Mouse (Mus musculus): ENCODE results near the gene Tbcd. TPM values are rescaled to one million over a fixed set of nuclear protein-coding genes. Genes with fewer than 3 reads are reported as not detected.

The Tbcd gene
- polyA plus RNA-seq, 1 experiment from 2014 or later = 35.1 TPM

DNA sequence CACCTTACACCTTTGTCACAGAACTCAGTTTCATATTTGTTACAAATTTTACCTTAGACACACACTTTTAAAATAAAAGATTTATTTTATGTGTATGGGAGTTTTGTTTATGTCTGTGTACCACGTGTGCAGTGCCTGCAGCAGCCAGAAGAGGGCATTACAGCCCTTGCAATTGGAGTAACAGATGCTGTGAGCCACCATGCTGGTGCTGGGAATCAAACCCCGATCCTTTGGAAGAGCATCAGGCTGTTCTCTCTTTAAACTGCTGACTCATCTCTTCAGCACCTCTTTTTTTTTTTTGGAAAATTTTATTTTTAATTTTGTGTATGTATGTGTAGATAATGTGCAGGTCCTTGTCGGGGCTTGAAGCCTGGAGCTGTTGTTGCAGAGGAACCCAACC, 6.1 kb downstream of the Tbcd start:
- Histone ChIP-seq H3K4me1 (ENCODE audit: control insufficient read depth, insufficient read depth, low read length) (peaks cover 3% of the 10 kb centered on the region; the same call in 1 of the 2 replicates), H3K36me3 (ENCODE audit: control insufficient read depth, insufficient read depth, low read length) (peaks cover 30% of the 10 kb centered on the region), H3K4me2 (replicated peaks; ENCODE audit: low read depth, low read length) (no peak overlapping the region), H3K27me3 (ENCODE audit: control insufficient read depth, insufficient read depth, low read length) (no peaks in the 10 kb centered on the region), H3K9me3 (ENCODE audit: control insufficient read depth, low read length) (no peaks in the 10 kb centered on the region), H3K9ac (ENCODE audit: low read depth, low read length) (no peak overlapping the region), H3K27ac (ENCODE audit: low read depth, low read length) (no peak overlapping the region), H3K4me3 (ENCODE audit: low read length) (no peak overlapping the region)
- WGBS = 86% methylated on average over 3 of the region's 3 CpGs
- ATAC-seq (ENCODE audit: low FRiP score, low TSS enrichment) = no peak

DNA sequence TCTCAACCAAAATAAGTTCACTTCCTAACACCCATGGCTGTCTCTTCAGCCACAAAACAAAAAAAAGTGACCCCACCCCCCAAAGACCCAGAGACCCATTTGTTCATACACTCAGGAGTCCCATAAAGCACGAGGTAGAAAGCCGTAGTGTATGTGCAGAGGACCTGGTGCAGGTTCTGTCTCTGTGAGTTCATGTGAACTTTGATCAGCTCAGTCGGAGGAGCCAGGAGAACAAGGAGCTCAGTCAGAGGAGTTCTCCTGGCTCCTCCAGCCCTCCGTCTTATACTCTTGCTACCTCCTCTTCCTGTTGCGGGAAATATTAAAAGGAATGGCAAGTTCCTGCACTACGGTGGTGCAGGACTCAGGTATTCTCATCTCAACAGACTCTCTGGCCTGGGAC, 15.7 kb downstream of the Tbcd start:
- 94% methylated on average over 6 of the region's 6 CpGs for WGBS
- no peaks in the 10 kb centered on the region for H3K9me3 ChIP-seq (ENCODE audit: control insufficient read depth, low read length)
- H3K9ac ChIP-seq (ENCODE audit: low read depth, low read length) = no peak overlapping the region
- H3K4me1 ChIP-seq (ENCODE audit: control insufficient read depth, insufficient read depth, low read length) = no peaks in the 10 kb centered on the region
- H3K4me3 ChIP-seq (ENCODE audit: low read length) = no peak overlapping the region
- no peak for ATAC-seq (ENCODE audit: low FRiP score, low TSS enrichment)
- no peaks in the 10 kb centered on the region for H3K27me3 ChIP-seq (ENCODE audit: control insufficient read depth, insufficient read depth, low read length)
- peaks cover 7% of the 10 kb centered on the region for H3K36me3 ChIP-seq (ENCODE audit: control insufficient read depth, insufficient read depth, low read length)
- no peak overlapping the region for H3K27ac ChIP-seq (ENCODE audit: low read depth, low read length)
- H3K4me2 ChIP-seq (replicated peaks; ENCODE audit: low read depth, low read length) = no peak overlapping the region

DNA sequence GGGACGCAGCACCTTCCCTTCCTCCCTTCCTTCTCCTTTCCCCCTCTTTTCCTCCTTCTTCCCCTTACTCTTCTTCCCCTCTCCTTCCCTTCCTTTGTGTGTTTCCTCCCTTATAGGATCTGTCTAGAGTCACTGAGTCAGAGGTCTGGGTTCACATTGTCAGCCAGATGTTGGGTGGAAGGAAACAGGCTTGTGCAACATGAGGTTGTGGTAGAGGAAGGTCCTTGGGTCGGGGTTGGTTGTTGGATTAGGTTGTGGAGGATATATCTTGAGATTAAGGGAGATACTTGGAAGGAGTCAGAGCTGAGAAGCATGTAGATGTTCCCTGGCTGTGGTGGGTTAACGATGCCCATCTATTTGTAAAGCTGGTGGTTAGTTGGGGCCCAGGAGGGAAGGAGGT, 23.1 kb downstream of the Tbcd start:
- H3K36me3 ChIP-seq (ENCODE audit: control insufficient read depth, insufficient read depth, low read length) = peaks cover 6% of the 10 kb centered on the region; the same call in 1 of the 2 replicates
- no peak overlapping the region for H3K4me2 ChIP-seq (replicated peaks; ENCODE audit: low read depth, low read length)
- no peak overlapping the region for H3K4me3 ChIP-seq (ENCODE audit: low read length)
- ATAC-seq (ENCODE audit: low FRiP score, low TSS enrichment) = no peak
- H3K9ac ChIP-seq (ENCODE audit: low read depth, low read length) = no peak overlapping the region
- H3K9me3 ChIP-seq (ENCODE audit: control insufficient read depth, low read length) = no peaks in the 10 kb centered on the region
- H3K27ac ChIP-seq (ENCODE audit: low read depth, low read length) = no peak overlapping the region
- H3K27me3 ChIP-seq (ENCODE audit: control insufficient read depth, insufficient read depth, low read length) = no peaks in the 10 kb centered on the region
- 84% methylated on average over 3 of the region's 3 CpGs for WGBS
- no peaks in the 10 kb centered on the region for H3K4me1 ChIP-seq (ENCODE audit: control insufficient read depth, insufficient read depth, low read length)

DNA sequence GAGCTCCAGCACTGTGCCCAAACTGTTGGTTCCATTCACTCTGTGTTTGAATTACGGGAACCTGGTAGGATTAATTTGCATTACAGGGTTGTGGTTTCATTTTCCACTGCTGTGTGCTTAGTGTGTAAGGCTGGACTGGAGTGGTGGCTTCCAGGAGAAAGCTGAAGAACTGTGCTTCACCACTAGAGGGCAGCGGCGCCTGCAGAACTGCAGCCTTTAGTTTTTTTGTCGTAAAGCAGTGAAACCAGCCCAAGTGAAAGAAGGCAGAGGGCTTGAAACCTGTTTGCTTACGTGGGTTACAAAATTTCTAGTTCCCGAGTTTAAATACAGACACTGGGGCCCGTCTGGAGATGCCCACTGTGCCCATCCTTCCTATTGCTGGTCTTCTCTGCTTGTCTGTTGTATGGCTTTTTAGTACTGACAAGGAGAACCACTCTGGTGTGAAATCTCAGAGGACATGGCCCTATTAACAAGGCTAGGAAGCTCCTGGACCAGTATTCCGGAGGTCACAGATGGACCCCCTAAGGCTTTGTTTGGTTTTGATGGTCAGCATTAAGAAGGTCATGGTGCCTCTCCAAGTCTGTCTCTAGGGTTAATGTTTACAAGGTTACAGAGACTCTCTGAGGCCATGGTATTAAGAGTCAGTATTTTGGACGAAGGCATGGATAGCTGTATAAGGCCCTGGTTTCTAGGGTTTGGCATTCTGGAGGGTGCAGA, 24.1 kb downstream of the Tbcd start:
- no peaks in the 10 kb centered on the region for H3K9me3 ChIP-seq (ENCODE audit: control insufficient read depth, low read length)
- H3K9ac ChIP-seq (ENCODE audit: low read depth, low read length) = no peak overlapping the region
- no peak overlapping the region for H3K4me3 ChIP-seq (ENCODE audit: low read length)
- H3K27me3 ChIP-seq (ENCODE audit: control insufficient read depth, insufficient read depth, low read length) = no peaks in the 10 kb centered on the region
- WGBS = 35% methylated on average over 9 of the region's 9 CpGs
- H3K4me1 ChIP-seq (ENCODE audit: control insufficient read depth, insufficient read depth, low read length) = no peaks in the 10 kb centered on the region
- no peak overlapping the region for H3K27ac ChIP-seq (ENCODE audit: low read depth, low read length)
- peak; percentile 43; the same call in 1 of the 2 replicates for ATAC-seq (ENCODE audit: low FRiP score, low TSS enrichment)
- peaks cover 6% of the 10 kb centered on the region; the same call in 1 of the 2 replicates for H3K36me3 ChIP-seq (ENCODE audit: control insufficient read depth, insufficient read depth, low read length)
- H3K4me2 ChIP-seq (replicated peaks; ENCODE audit: low read depth, low read length) = no peak overlapping the region

DNA sequence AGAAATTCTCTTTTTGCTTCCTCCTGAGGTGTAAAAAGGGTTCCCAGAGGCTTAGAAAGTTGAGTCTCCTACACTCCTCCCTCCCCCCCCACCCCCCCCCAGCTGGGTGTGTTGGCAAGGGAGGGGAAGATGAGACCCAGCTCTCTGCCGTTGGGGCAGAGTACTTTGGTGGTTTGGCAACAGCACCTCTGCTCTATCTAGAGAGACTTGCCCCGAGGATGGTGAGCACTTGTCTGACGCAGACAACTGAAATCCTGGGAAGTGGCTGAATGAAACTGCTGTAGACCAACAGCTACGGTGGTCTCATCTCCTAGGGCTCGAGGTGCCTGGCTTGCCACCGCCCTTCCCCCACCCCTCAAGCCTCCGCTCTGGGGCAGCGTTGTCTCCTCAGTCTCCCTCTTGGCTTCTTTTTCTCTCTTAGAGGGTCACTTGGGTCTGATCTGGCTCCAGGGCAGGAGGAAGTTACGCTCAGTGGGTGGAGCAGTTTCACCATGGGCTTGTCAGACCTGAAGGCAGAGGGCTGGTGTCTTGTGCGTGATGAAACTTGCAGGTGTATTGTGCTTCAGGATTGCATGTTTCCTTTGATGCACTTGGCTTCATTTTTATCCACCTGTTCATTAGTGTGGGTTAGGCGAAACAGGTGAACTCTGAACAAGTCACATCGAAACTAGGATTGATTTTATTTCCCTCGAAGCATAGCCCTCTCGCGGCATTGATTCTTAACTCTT, 27.9 kb downstream of the Tbcd start:
- ATAC-seq (ENCODE audit: low FRiP score, low TSS enrichment) = no peak
- Histone ChIP-seq H3K9ac (ENCODE audit: low read depth, low read length) (no peak overlapping the region), H3K4me1 (ENCODE audit: control insufficient read depth, insufficient read depth, low read length) (no peaks in the 10 kb centered on the region), H3K27ac (ENCODE audit: low read depth, low read length) (no peak overlapping the region), H3K27me3 (ENCODE audit: control insufficient read depth, insufficient read depth, low read length) (no peaks in the 10 kb centered on the region), H3K9me3 (ENCODE audit: control insufficient read depth, low read length) (no peaks in the 10 kb centered on the region), H3K36me3 (ENCODE audit: control insufficient read depth, insufficient read depth, low read length) (peaks cover 6% of the 10 kb centered on the region; the same call in 1 of the 2 replicates), H3K4me2 (replicated peaks; ENCODE audit: low read depth, low read length) (no peak overlapping the region), H3K4me3 (ENCODE audit: low read length) (no peak overlapping the region)
- 91% methylated on average over 15 of the region's 15 CpGs for WGBS

DNA sequence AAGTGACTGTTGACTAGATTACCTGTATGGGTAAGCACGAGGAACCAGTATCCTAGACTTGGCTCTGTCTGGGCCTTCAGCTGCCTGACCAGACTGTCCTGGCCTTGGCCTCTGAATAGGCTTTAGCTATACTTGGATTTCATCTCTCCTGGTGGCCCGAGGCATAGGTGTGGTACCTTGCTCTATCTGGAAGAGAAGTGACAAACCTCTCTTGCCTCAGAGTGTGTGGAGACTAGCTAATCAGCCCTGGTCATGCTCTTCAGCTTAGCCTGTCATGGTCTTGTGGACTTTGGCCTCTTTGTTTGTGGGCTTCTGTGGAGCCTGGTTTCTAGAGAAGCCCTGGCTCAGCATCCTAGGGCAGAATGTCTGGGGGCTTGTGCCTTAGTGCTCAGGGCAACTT, 29.4 kb downstream of the Tbcd start:
- H3K36me3 ChIP-seq (ENCODE audit: control insufficient read depth, insufficient read depth, low read length) = peaks cover 6% of the 10 kb centered on the region; the same call in 1 of the 2 replicates
- ATAC-seq (ENCODE audit: low FRiP score, low TSS enrichment) = no peak
- no peaks in the 10 kb centered on the region for H3K9me3 ChIP-seq (ENCODE audit: control insufficient read depth, low read length)
- H3K27ac ChIP-seq (ENCODE audit: low read depth, low read length) = no peak overlapping the region
- no peak overlapping the region for H3K4me3 ChIP-seq (ENCODE audit: low read length)
- H3K4me2 ChIP-seq (replicated peaks; ENCODE audit: low read depth, low read length) = no peak overlapping the region
- WGBS = 94% methylated on average over 2 of the region's 2 CpGs
- no peak overlapping the region for H3K9ac ChIP-seq (ENCODE audit: low read depth, low read length)
- H3K4me1 ChIP-seq (ENCODE audit: control insufficient read depth, insufficient read depth, low read length) = no peaks in the 10 kb centered on the region
- no peaks in the 10 kb centered on the region for H3K27me3 ChIP-seq (ENCODE audit: control insufficient read depth, insufficient read depth, low read length)

DNA sequence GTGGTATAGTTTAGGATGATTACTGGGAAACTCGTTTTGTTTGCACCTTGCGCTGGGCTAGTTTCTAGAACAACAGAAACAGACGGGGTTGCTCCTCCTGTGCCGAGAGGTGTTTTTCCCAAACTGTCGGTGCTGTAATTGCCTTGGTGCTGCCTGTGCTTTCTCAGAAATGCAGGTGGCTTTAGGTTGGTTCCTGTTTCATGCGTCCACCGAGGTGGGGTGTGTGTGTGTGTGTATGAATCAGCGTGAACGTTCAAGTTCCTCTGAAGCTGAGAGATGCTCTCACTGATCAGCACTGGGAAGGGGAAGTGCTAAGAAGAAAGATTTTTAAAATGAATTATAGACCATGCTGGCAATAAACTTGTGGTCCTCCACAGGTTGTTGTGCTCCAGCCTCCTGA, 34.1 kb downstream of the Tbcd start:
- Histone ChIP-seq H3K4me1 (ENCODE audit: control insufficient read depth, insufficient read depth, low read length) (no peaks in the 10 kb centered on the region), H3K9ac (ENCODE audit: low read depth, low read length) (no peak overlapping the region), H3K27me3 (ENCODE audit: control insufficient read depth, insufficient read depth, low read length) (no peaks in the 10 kb centered on the region), H3K4me3 (ENCODE audit: low read length) (no peak overlapping the region), H3K36me3 (ENCODE audit: control insufficient read depth, insufficient read depth, low read length) (no peaks in the 10 kb centered on the region; the same call in 1 of the 2 replicates), H3K27ac (ENCODE audit: low read depth, low read length) (no peak overlapping the region), H3K4me2 (replicated peaks; ENCODE audit: low read depth, low read length) (no peak overlapping the region), H3K9me3 (ENCODE audit: control insufficient read depth, low read length) (no peaks in the 10 kb centered on the region)
- ATAC-seq (ENCODE audit: low FRiP score, low TSS enrichment) = no peak
- WGBS = 71% methylated on average over 9 of the region's 9 CpGs

DNA sequence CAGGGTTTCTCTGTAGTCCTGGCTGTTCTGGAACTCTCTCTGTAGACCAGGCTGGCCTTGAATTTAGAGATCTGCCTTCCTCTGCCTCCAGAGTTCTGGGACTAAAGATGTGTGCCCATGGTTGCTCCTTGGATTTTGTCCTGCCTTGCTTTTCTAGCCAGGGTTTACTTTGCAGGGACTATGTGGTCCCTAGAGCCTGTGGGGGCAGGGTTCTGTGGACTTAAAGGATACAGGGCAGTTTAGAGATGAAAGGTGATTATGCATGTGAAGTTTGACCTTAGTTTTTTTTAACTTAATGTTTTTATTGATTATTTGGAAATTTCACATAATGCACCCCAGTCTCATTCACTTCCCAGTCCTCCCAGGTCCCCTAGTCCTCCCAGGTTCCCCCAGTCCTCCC, 38.9 kb downstream of the Tbcd start:
- Histone ChIP-seq H3K9me3 (ENCODE audit: control insufficient read depth, low read length) (no peaks in the 10 kb centered on the region), H3K27me3 (ENCODE audit: control insufficient read depth, insufficient read depth, low read length) (no peaks in the 10 kb centered on the region), H3K4me1 (ENCODE audit: control insufficient read depth, insufficient read depth, low read length) (no peaks in the 10 kb centered on the region), H3K4me3 (ENCODE audit: low read length) (no peak overlapping the region), H3K27ac (ENCODE audit: low read depth, low read length) (no peak overlapping the region), H3K4me2 (replicated peaks; ENCODE audit: low read depth, low read length) (no peak overlapping the region), H3K36me3 (ENCODE audit: control insufficient read depth, insufficient read depth, low read length) (peaks cover 8% of the 10 kb centered on the region; the same call in 1 of the 2 replicates), H3K9ac (ENCODE audit: low read depth, low read length) (no peak overlapping the region)
- no peak for ATAC-seq (ENCODE audit: low FRiP score, low TSS enrichment)

DNA sequence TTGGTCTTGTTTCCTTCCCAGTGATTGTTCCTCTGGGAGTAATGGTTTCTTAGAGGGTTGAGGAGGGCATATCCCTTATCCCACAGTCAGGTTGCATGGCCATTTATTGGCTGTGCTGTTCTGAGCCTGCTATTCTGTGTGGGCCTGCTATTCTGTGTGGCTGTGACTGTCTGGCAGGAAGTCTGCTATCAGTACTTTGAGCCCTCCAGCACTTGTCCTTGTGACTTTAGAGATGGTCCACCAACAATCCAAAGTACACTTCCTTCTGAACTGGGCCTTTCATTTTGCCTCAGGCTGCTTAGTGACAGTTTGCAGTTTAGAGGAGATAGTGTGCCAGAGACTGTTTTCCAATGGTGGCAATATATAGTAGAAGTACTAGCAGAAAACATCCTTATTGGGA, 48.8 kb downstream of the Tbcd start:
- H3K4me3 ChIP-seq (ENCODE audit: low read length) = no peak overlapping the region
- no peak overlapping the region for H3K9ac ChIP-seq (ENCODE audit: low read depth, low read length)
- H3K4me1 ChIP-seq (ENCODE audit: control insufficient read depth, insufficient read depth, low read length) = no peaks in the 10 kb centered on the region
- ATAC-seq (ENCODE audit: low FRiP score, low TSS enrichment) = no peak
- peaks cover 17% of the 10 kb centered on the region; the same call in 1 of the 2 replicates for H3K36me3 ChIP-seq (ENCODE audit: control insufficient read depth, insufficient read depth, low read length)
- H3K4me2 ChIP-seq (replicated peaks; ENCODE audit: low read depth, low read length) = no peak overlapping the region
- H3K9me3 ChIP-seq (ENCODE audit: control insufficient read depth, low read length) = no peaks in the 10 kb centered on the region
- H3K27me3 ChIP-seq (ENCODE audit: control insufficient read depth, insufficient read depth, low read length) = no peaks in the 10 kb centered on the region
- H3K27ac ChIP-seq (ENCODE audit: low read depth, low read length) = no peak overlapping the region

All from kidney, embryonic 14.5 days (tissue).